Mouse (Mus musculus) kidney, postnatal 14 days (tissue): ENCODE data around the gene Gabrg1.

Experiments used
- DNase-seq: peaks from one replicate; pipeline ENCODE4 v3.0.0; 2022; ENCODE audit warnings: mixed read lengths

Gene Gabrg1

GRCm38 (mm10) chr5:70842192-70843095, at the start of gene Gabrg1:
Gene Gabrg1 (minus strand): TSS chr5:70842617.
- peak; percentile 3 for DNase-seq

DNA sequence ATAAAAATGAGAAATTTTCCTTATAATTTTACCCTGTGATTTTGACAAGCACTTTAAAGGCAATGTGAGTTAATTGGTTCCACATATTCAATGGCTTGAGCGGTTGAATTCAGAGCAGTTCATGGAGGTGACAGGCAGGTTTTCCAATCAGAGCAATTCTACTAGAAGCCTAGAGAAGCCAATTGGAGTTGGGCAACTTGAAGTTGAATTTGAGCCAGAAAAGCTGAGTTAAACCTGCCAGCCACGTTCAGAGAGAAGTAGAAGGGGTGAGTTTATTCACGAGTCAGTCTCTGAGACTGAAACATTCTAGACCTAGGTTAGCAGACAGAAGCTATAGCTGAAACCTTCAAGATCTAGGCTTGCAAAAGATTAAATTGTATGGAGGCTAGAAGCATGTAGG, 41.6 kb upstream of the Gabrg1 start:
- DNase-seq = no peak

DNA sequence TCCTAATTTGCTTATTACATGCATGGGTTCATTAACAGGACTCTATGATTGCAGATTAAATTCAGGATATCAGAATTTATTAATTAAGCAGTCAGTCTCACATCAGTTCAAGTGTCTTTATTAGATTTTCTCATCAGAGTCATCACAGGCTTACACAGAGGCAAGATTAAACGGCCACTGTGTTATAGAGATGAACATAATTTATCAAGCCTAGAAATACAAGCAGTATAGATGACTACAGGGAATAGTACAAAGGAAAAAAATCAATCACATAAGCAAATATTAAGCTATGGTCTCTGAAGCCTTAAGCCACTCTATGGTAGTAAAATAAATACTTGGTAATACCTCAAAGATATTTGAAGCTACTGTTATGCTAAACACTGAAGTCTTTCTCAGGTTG, 27.7 kb upstream of the Gabrg1 start:
- no peak for DNase-seq

DNA sequence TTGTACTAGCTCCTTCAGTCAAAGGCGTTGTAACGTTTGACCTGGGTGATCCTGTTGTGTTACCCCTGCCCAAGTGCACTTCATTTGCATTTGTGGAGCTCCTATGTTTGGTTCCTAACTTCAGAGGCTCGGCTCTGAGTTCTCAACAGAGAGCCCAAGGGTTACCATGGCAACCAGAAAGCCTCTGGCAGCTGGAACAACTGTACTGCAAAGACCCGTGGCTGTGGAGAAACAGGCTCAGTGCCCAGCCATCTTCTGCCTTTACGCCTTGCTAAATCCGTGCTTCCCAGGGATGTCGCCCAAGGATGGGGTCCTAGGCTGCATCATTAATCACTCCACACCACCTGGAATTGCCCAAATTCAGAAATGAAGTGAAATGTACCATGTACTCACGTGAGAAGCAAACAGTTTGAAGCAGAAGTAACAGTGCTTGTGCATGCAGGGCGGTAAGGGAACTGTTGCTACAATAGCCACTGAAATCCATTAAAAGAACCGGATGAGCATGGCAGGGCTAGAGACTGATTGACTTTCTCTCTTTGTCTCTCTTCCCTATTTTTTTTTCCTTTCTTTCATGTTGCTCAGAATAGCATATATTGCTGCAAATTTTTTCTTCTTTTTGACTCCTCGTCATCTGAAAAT, 798 bp upstream of the Gabrg1 start:
- DNase-seq = no peak

GRCm38 (mm10) chr5:70818681-70819080, 23.7 kb downstream of the Gabrg1 start:
- DNase-seq = no peak

DNA sequence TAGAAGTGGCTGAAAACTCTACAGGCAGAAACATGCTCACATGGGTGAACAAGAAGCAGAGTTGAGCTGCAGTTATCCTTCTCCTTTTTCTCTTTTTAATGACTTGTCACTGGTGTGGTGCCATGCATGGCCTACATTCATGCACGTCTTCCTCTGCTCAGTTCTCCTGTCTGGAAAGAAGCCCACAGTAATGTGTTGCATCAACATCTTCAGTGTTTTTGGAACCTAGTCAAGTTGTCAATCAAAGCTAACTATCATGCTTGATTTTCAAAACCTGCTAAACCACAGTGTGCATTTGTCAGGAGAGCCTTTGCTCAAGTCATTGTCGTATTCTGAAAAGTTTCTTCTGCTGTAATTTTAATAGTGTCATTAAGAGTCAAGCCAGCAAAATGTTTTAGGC, 106.3 kb downstream of the Gabrg1 start:
- no peak for DNase-seq

DNA sequence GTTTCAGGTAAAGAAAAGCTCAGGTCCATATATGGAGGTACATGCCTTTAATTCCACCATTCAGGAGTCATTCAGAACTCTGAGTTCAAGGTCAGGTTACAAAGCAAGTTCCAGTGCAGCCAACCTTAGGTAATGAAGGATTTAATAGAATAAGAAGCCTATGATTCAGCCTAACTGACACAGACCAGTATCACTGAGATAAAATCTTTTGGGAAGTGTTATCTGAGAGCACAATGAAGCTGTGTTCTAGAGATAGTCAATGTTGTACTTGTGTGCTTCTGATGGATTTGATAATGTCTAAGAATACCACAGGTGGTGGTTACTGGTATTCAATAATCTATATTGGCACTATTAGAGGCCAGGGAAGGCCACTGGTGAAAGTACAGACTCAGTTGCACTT, 138.1 kb downstream of the Gabrg1 start:
- DNase-seq = no peak
